Comparison of ENCODE assay signal across 8 mouse cellular contexts in the genomic region with DNA sequence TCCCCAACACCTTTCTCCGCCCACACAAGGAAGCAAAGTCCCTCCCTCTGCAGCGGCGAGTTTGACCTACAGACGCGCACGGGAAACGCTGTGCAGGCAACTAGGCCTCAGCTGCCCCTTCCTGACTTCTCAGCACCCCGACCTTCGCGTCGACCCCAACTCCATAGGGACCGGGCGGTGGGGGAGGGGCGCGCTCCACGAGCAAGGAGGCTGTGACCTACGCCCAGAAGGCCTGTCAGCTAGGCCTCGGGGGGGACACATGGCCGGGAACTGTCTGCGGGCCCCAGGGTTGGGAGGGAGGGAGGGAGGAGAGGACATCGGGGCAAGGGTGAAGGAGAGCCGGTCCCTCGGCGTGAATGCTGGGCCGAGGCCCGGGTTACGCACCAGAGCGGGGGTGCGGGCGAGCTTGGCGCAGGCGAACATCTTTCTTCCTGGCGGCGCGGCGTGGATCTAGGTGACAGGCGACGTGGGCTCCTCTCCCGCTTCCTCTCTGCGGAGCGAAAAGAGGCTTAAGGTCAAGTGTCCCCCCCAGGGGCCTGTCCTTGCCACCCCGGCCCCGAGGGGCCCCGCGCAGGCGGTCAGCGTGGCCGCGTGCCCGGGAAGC. TPM values are rescaled to one million over a fixed set of nuclear protein-coding genes. Genes with fewer than 3 reads are reported as not detected.
DNase-seq lines count a peak whose midpoint lies in the region; ATAC-seq and TF ChIP-seq lines count a peak whose summit lies in the region.

No protein-coding gene starts in this region.

- H3K27ac ChIP-seq in bone marrow, adult 2 months (ENCODE audit: control insufficient read depth, insufficient read depth, low read depth, low read length, poor library complexity), result peak overlapping the region; percentile 92
- H3K27ac ChIP-seq in heart, embryonic 11.5 days (ENCODE audit: low read depth, low read length), result peak overlapping the region; percentile 98
- H3K27ac ChIP-seq in kidney, embryonic 15.5 days, result peak overlapping the region; percentile 96
- peak overlapping the region; percentile 94 for H3K27ac ChIP-seq in liver, embryonic 13.5 days
- peak overlapping the region; percentile 89 for H3K27ac ChIP-seq in stomach, embryonic 15.5 days

- H3K36me3 ChIP-seq in heart, embryonic 11.5 days (ENCODE audit: control insufficient read depth, insufficient read depth, low read length), result peaks cover 25% of the 10 kb centered on the region
- peaks cover 31% of the 10 kb centered on the region for H3K36me3 ChIP-seq in kidney, embryonic 15.5 days
- peaks cover 30% of the 10 kb centered on the region for H3K36me3 ChIP-seq in liver, embryonic 13.5 days
- H3K36me3 ChIP-seq in stomach, embryonic 15.5 days, result peaks cover 27% of the 10 kb centered on the region

- peak overlapping the region; percentile 100 for H3K9ac ChIP-seq in heart, embryonic 11.5 days (ENCODE audit: low read depth, low read length)
- peak overlapping the region; percentile 98 for H3K9ac ChIP-seq in kidney, embryonic 15.5 days
- peak overlapping the region; percentile 99 for H3K9ac ChIP-seq in liver, embryonic 13.5 days
- H3K9ac ChIP-seq in stomach, embryonic 15.5 days, result peak overlapping the region; percentile 90

- WGBS in bone marrow, adult 2 months, result under 1% methylated on average over 50 of the region's 50 CpGs
- WGBS in heart, embryonic 11.5 days (ENCODE audit: insufficient replicate concordance), result under 1% methylated on average over 50 of the region's 50 CpGs
- WGBS in kidney, embryonic 15.5 days, result under 1% methylated on average over 47 of the region's 50 CpGs
- under 1% methylated on average over 49 of the region's 50 CpGs for WGBS in liver, embryonic 13.5 days (ENCODE audit: insufficient replicate concordance)
- under 1% methylated on average over 44 of the region's 50 CpGs for WGBS in stomach, embryonic 15.5 days

- no peaks in the 10 kb centered on the region for H3K27me3 ChIP-seq in heart, embryonic 11.5 days (ENCODE audit: control insufficient read depth, insufficient read depth, low read length)
- no peaks in the 10 kb centered on the region for H3K27me3 ChIP-seq in kidney, embryonic 15.5 days
- 0 out of 2 replicates have a peak, but pooled peaks cover under 1% of the 10 kb centered on the region for H3K27me3 ChIP-seq in liver, embryonic 13.5 days
- H3K27me3 ChIP-seq in stomach, embryonic 15.5 days (replicated peaks), result no peaks in the 10 kb centered on the region

- ATAC-seq in erythroblast, adult 5-6 weeks (replicated peaks; ENCODE audit: low FRiP score, poor library complexity, severe bottlenecking), result peak; percentile 78
- peak; percentile 46 for ATAC-seq in heart, embryonic 11.5 days (replicated peaks; ENCODE audit: insufficient number of reproducible peaks, low FRiP score, low TSS enrichment)
- peak; percentile 69 for ATAC-seq in kidney, embryonic 15.5 days (replicated peaks; ENCODE audit: low FRiP score)
- ATAC-seq in liver, embryonic 13.5 days (ENCODE audit: low read depth), result peak; percentile 65
- ATAC-seq in stomach, embryonic 15.5 days (ENCODE audit: insufficient read depth, low FRiP score, low read depth), result peak; percentile 58

- H3K9me3 ChIP-seq in heart, embryonic 11.5 days (replicated peaks; ENCODE audit: control insufficient read depth, low read length), result no peaks in the 10 kb centered on the region
- no peaks in the 10 kb centered on the region for H3K9me3 ChIP-seq in kidney, embryonic 15.5 days (replicated peaks)
- H3K9me3 ChIP-seq in liver, embryonic 13.5 days (replicated peaks), result no peaks in the 10 kb centered on the region
- H3K9me3 ChIP-seq in stomach, embryonic 15.5 days, result no peaks in the 10 kb centered on the region

- no peak for TF ChIP-seq CTCF in bone marrow, adult 2 months (IDR thresholded peaks at IDR 0.05; ENCODE audit: control insufficient read depth, insufficient read depth, low read length)

- H3K4me1 ChIP-seq in bone marrow, adult 2 months (ENCODE audit: control insufficient read depth, insufficient read depth, low read length), result peaks cover 1% of the 10 kb centered on the region; the same call in 1 of the 2 replicates
- H3K4me1 ChIP-seq in heart, embryonic 11.5 days (ENCODE audit: control insufficient read depth, insufficient read depth, low read length), result peaks cover 7% of the 10 kb centered on the region; the same call in 1 of the 2 replicates
- peaks cover 17% of the 10 kb centered on the region for H3K4me1 ChIP-seq in kidney, embryonic 15.5 days
- peaks cover 29% of the 10 kb centered on the region for H3K4me1 ChIP-seq in liver, embryonic 13.5 days (replicated peaks)
- peaks cover 5% of the 10 kb centered on the region; the same call in 1 of the 2 replicates for H3K4me1 ChIP-seq in stomach, embryonic 15.5 days

- peak overlapping the region; percentile 76 for H3K4me2 ChIP-seq in heart, embryonic 11.5 days
- peak overlapping the region; percentile 70 for H3K4me2 ChIP-seq in kidney, embryonic 15.5 days
- peak overlapping the region; percentile 87 for H3K4me2 ChIP-seq in liver, embryonic 13.5 days
- peak overlapping the region; percentile 67 for H3K4me2 ChIP-seq in stomach, embryonic 15.5 days

- 0 out of 2 replicates have a peak, but pooled peaks have one; percentile 39 for TF ChIP-seq POLR2A in bone marrow, adult 2 months (IDR thresholded peaks at IDR 0.05; ENCODE audit: borderline replicate concordance, control insufficient read depth, low read depth, low read length)

- H3K4me3 ChIP-seq in bone marrow, adult 2 months (replicated peaks; ENCODE audit: control insufficient read depth, low read depth, low read length), result peak overlapping the region; percentile 94
- peak overlapping the region; percentile 99 for H3K4me3 ChIP-seq in heart, embryonic 11.5 days (ENCODE audit: low read depth, low read length)
- peak overlapping the region; percentile 100 for H3K4me3 ChIP-seq in kidney, embryonic 15.5 days (replicated peaks)
- H3K4me3 ChIP-seq in liver, embryonic 13.5 days (replicated peaks), result peak overlapping the region; percentile 97
- H3K4me3 ChIP-seq in stomach, embryonic 15.5 days (replicated peaks), result peak overlapping the region; percentile 72

- DNase-seq in B cell, adult 2 months, result peak; percentile 40 to 51
- peak; percentile 48 for DNase-seq in liver, embryonic 13.5 days
- peak; percentile 29 to 41 for DNase-seq in natural killer cell, adult 2 months (ENCODE audit: low spot score in 2 of 2)

RNA-seq across cellular contexts. Expression of a gene that starts 0.5 kb away (rescaled TPM):
- 221 and 279 TPM in 2 replicates for polyA plus RNA-seq in bone marrow, adult 2 months (2011; ENCODE audit: insufficient read depth, insufficient read length, low replicate concordance, missing spikeins)
- total RNA-seq in erythroblast, adult 5-6 weeks (2015; ENCODE audit: low replicate concordance), result 202 and 209 TPM in 2 replicates
- 33.8 and 49.8 TPM in 2 replicates for total RNA-seq in erythroblast, adult 5-6 weeks (2017; ENCODE audit: low replicate concordance)
- polyA plus RNA-seq in heart, embryonic 11.5 days (2014; fragmentation: Nextera tagmentation; extraction: Ambion mirVana), result 2,049 and 2,052 TPM in 2 replicates
- polyA plus RNA-seq in kidney, embryonic 15.5 days (2015; fragmentation: Nextera tagmentation; extraction: Ambion mirVana), result 1,335 and 1,460 TPM in 2 replicates
- polyA plus RNA-seq in liver, embryonic 13.5 days (2015; fragmentation: Nextera tagmentation; extraction: Ambion mirVana), result 848 and 919 TPM in 2 replicates
- polyA plus RNA-seq in stomach, embryonic 15.5 days (2015; fragmentation: Nextera tagmentation; extraction: Ambion mirVana), result 1,258 and 1,262 TPM in 2 replicates

RNA-seq across cellular contexts. Expression of a gene that starts 18.2 kb away (rescaled TPM):
- polyA plus RNA-seq in bone marrow, adult 2 months (2011; ENCODE audit: insufficient read depth, insufficient read length, low replicate concordance, missing spikeins), result 13.1 and 16.3 TPM in 2 replicates
- total RNA-seq in erythroblast, adult 5-6 weeks (2015; ENCODE audit: low replicate concordance), result 90.5 and 111 TPM in 2 replicates
- 74.7 and 81.4 TPM in 2 replicates for total RNA-seq in erythroblast, adult 5-6 weeks (2017; ENCODE audit: low replicate concordance)
- 47.8 and 50.4 TPM in 2 replicates for polyA plus RNA-seq in heart, embryonic 11.5 days (2014; fragmentation: Nextera tagmentation; extraction: Ambion mirVana)
- polyA plus RNA-seq in kidney, embryonic 15.5 days (2015; fragmentation: Nextera tagmentation; extraction: Ambion mirVana), result 72.9 and 76.7 TPM in 2 replicates
- 18.5 and 28.3 TPM in 2 replicates for polyA plus RNA-seq in liver, embryonic 13.5 days (2015; fragmentation: Nextera tagmentation; extraction: Ambion mirVana)
- 56.0 and 67.6 TPM in 2 replicates for polyA plus RNA-seq in stomach, embryonic 15.5 days (2015; fragmentation: Nextera tagmentation; extraction: Ambion mirVana)

Comparison
In these comparisons a context has a peak if more than half of its experiments do, and no peak if none do; other contexts are left out.
1. Peak in every context shown above with its lines: DNase-seq, ATAC-seq, H3K4me3 ChIP-seq and H3K27ac ChIP-seq.